Mouse (Mus musculus): ENCODE data around the gene Tspan10. TPM values are rescaled to one million over a fixed set of nuclear protein-coding genes. Genes with fewer than 3 reads are reported as not detected.
"Not testable (repeated sequence)": the region's sequence is repeated elsewhere in the genome, so short reads cannot be mapped to it uniquely, and the experiment has no call there.

Tspan10 gene
- polyA plus RNA-seq (2014; fragmentation: Nextera tagmentation; extraction: Ambion mirVana), result not detected in 2 replicates

- WGBS, result 82% methylated on average over 3 of the region's 3 CpGs
- Histone ChIP-seq H3K36me3 (replicated peaks; ENCODE audit: control insufficient read depth, insufficient read depth) (no peaks in the 10 kb centered on the region), H3K9me3 (ENCODE audit: control insufficient read depth, low read length) (no peaks in the 10 kb centered on the region), H3K4me1 (replicated peaks; ENCODE audit: control insufficient read depth, insufficient read depth, low read length) (no peaks in the 10 kb centered on the region), H3K9ac (no peak within 1 kb of the TSS), H3K4me2 (replicated peaks) (no peak within 1 kb of the TSS), H3K27me3 (ENCODE audit: control insufficient read depth, insufficient read depth, low read length) (no peaks in the 10 kb centered on the region), H3K4me3 (replicated peaks; ENCODE audit: low read length) (no peak within 1 kb of the TSS), H3K27ac (no peak within 1 kb of the TSS)
- ATAC-seq (ENCODE audit: low FRiP score), result no peak
- DNase-seq (ENCODE audit: low spot score), result no peak
Measured at GRCm38 (mm10) chr11:120442344-120442743, at the start of gene Tspan10. TSS of gene Tspan10 (plus strand) at chr11:120442644.

GRCm38 (mm10) chr11:120395661-120396060 is 46.8 kb upstream of the Tspan10 start:
- no peaks in the 10 kb centered on the region for H3K4me1 ChIP-seq (replicated peaks; ENCODE audit: control insufficient read depth, insufficient read depth, low read length)
- H3K9ac ChIP-seq, result no peak overlapping the region
- WGBS, result 88% methylated on average over 4 of the region's 4 CpGs
- H3K9me3 ChIP-seq (ENCODE audit: control insufficient read depth, low read length), result no peaks in the 10 kb centered on the region
- peaks cover 83% of the 10 kb centered on the region for H3K36me3 ChIP-seq (replicated peaks; ENCODE audit: control insufficient read depth, insufficient read depth)
- DNase-seq (ENCODE audit: low spot score) (no peak), ATAC-seq (ENCODE audit: low FRiP score) (no peak)
- H3K4me3 ChIP-seq (replicated peaks; ENCODE audit: low read length), result no peak overlapping the region
- no peak overlapping the region for H3K27ac ChIP-seq
- no peak overlapping the region for H3K4me2 ChIP-seq (replicated peaks)
- no peaks in the 10 kb centered on the region for H3K27me3 ChIP-seq (ENCODE audit: control insufficient read depth, insufficient read depth, low read length)

- no peak for ATAC-seq (ENCODE audit: low FRiP score)
- H3K27ac ChIP-seq, result no peak overlapping the region
- peaks cover 95% of the 10 kb centered on the region for H3K36me3 ChIP-seq (replicated peaks; ENCODE audit: control insufficient read depth, insufficient read depth)
- WGBS, result 77% methylated on average over 2 of the region's 2 CpGs
- no peak overlapping the region for H3K4me2 ChIP-seq (replicated peaks)
- H3K9ac ChIP-seq, result no peak overlapping the region
- H3K4me3 ChIP-seq (replicated peaks; ENCODE audit: low read length), result no peak overlapping the region
- H3K27me3 ChIP-seq (ENCODE audit: control insufficient read depth, insufficient read depth, low read length), result no peaks in the 10 kb centered on the region
- DNase-seq (ENCODE audit: low spot score), result no peak
- H3K4me1 ChIP-seq (replicated peaks; ENCODE audit: control insufficient read depth, insufficient read depth, low read length), result no peaks in the 10 kb centered on the region
- H3K9me3 ChIP-seq (ENCODE audit: control insufficient read depth, low read length), result no peaks in the 10 kb centered on the region
Measured at GRCm38 (mm10) chr11:120397602-120398001, 44.8 kb upstream of the Tspan10 start.

GRCm38 (mm10) chr11:120399319-120399718 is 43.1 kb upstream of the Tspan10 start:
- Histone ChIP-seq H3K9ac (no peak overlapping the region), H3K4me3 (replicated peaks; ENCODE audit: low read length) (no peak overlapping the region), H3K4me1 (replicated peaks; ENCODE audit: control insufficient read depth, insufficient read depth, low read length) (no peaks in the 10 kb centered on the region), H3K36me3 (replicated peaks; ENCODE audit: control insufficient read depth, insufficient read depth) (peaks cover 95% of the 10 kb centered on the region), H3K9me3 (ENCODE audit: control insufficient read depth, low read length) (no peaks in the 10 kb centered on the region), H3K27ac (no peak overlapping the region), H3K27me3 (ENCODE audit: control insufficient read depth, insufficient read depth, low read length) (no peaks in the 10 kb centered on the region), H3K4me2 (replicated peaks) (no peak overlapping the region)
- DNase-seq (ENCODE audit: low spot score) (no peak), ATAC-seq (ENCODE audit: low FRiP score) (no peak)
- 91% methylated on average over 2 of the region's 2 CpGs for WGBS

GRCm38 (mm10) chr11:120404814-120405213 is 37.6 kb upstream of the Tspan10 start:
- WGBS, result 98% methylated on average over 1 of the region's 1 CpGs
- Histone ChIP-seq H3K27ac (no peak overlapping the region), H3K9me3 (ENCODE audit: control insufficient read depth, low read length) (no peaks in the 10 kb centered on the region), H3K27me3 (ENCODE audit: control insufficient read depth, insufficient read depth, low read length) (no peaks in the 10 kb centered on the region), H3K4me1 (replicated peaks; ENCODE audit: control insufficient read depth, insufficient read depth, low read length) (no peaks in the 10 kb centered on the region), H3K4me2 (replicated peaks) (no peak overlapping the region), H3K9ac (no peak overlapping the region), H3K36me3 (replicated peaks; ENCODE audit: control insufficient read depth, insufficient read depth) (peaks cover 99% of the 10 kb centered on the region), H3K4me3 (replicated peaks; ENCODE audit: low read length) (no peak overlapping the region)
- no peak for DNase-seq (ENCODE audit: low spot score)
- no peak for ATAC-seq (ENCODE audit: low FRiP score)

GRCm38 (mm10) chr11:120405867-120406266 is 36.6 kb upstream of the Tspan10 start:
- WGBS, result 94% methylated on average over 3 of the region's 3 CpGs
- ATAC-seq (ENCODE audit: low FRiP score), result no peak
- no peak for DNase-seq (ENCODE audit: low spot score)
- Histone ChIP-seq H3K27me3 (ENCODE audit: control insufficient read depth, insufficient read depth, low read length) (no peaks in the 10 kb centered on the region), H3K9ac (no peak overlapping the region), H3K9me3 (ENCODE audit: control insufficient read depth, low read length) (no peaks in the 10 kb centered on the region), H3K27ac (no peak overlapping the region), H3K4me3 (replicated peaks; ENCODE audit: low read length) (no peak overlapping the region), H3K4me2 (replicated peaks) (no peak overlapping the region), H3K4me1 (replicated peaks; ENCODE audit: control insufficient read depth, insufficient read depth, low read length) (no peaks in the 10 kb centered on the region), H3K36me3 (replicated peaks; ENCODE audit: control insufficient read depth, insufficient read depth) (peaks cover 99% of the 10 kb centered on the region)

GRCm38 (mm10) chr11:120406445-120406844 is 36.0 kb upstream of the Tspan10 start:
- ATAC-seq (ENCODE audit: low FRiP score), result no peak
- Histone ChIP-seq H3K9me3 (ENCODE audit: control insufficient read depth, low read length) (no peaks in the 10 kb centered on the region), H3K27ac (no peak overlapping the region), H3K36me3 (replicated peaks; ENCODE audit: control insufficient read depth, insufficient read depth) (peaks cover 99% of the 10 kb centered on the region), H3K4me1 (replicated peaks; ENCODE audit: control insufficient read depth, insufficient read depth, low read length) (no peaks in the 10 kb centered on the region), H3K27me3 (ENCODE audit: control insufficient read depth, insufficient read depth, low read length) (no peaks in the 10 kb centered on the region), H3K4me3 (replicated peaks; ENCODE audit: low read length) (no peak overlapping the region), H3K4me2 (replicated peaks) (no peak overlapping the region), H3K9ac (no peak overlapping the region)
- 95% methylated on average over 1 of the region's 1 CpGs for WGBS
- DNase-seq (ENCODE audit: low spot score), result no peak

GRCm38 (mm10) chr11:120413621-120414020 is 28.8 kb upstream of the Tspan10 start:
- H3K27me3 ChIP-seq (ENCODE audit: control insufficient read depth, insufficient read depth, low read length); H3K4me3 ChIP-seq (replicated peaks; ENCODE audit: low read length); H3K27ac ChIP-seq; ATAC-seq (ENCODE audit: low FRiP score); H3K9me3 ChIP-seq (ENCODE audit: control insufficient read depth, low read length); H3K9ac ChIP-seq; DNase-seq (ENCODE audit: low spot score); H3K4me1 ChIP-seq (replicated peaks; ENCODE audit: control insufficient read depth, insufficient read depth, low read length); H3K4me2 ChIP-seq (replicated peaks): not testable (repeated sequence)
- WGBS, result 97% methylated on average over 7 of the region's 10 CpGs
- H3K36me3 ChIP-seq (replicated peaks; ENCODE audit: control insufficient read depth, insufficient read depth), result peaks cover 94% of the 10 kb centered on the region

- DNase-seq (ENCODE audit: low spot score), result no peak
- WGBS, result 92% methylated on average over 7 of the region's 7 CpGs
- Histone ChIP-seq H3K4me1 (replicated peaks; ENCODE audit: control insufficient read depth, insufficient read depth, low read length) (no peaks in the 10 kb centered on the region), H3K27ac (no peak overlapping the region), H3K27me3 (ENCODE audit: control insufficient read depth, insufficient read depth, low read length) (no peaks in the 10 kb centered on the region), H3K4me3 (replicated peaks; ENCODE audit: low read length) (no peak overlapping the region), H3K9me3 (ENCODE audit: control insufficient read depth, low read length) (no peaks in the 10 kb centered on the region), H3K36me3 (replicated peaks; ENCODE audit: control insufficient read depth, insufficient read depth) (peaks cover 94% of the 10 kb centered on the region), H3K9ac (no peak overlapping the region), H3K4me2 (replicated peaks) (no peak overlapping the region)
- no peak for ATAC-seq (ENCODE audit: low FRiP score)
Measured at GRCm38 (mm10) chr11:120417852-120418251, 24.6 kb upstream of the Tspan10 start.

GRCm38 (mm10) chr11:120418592-120418991 is 23.9 kb upstream of the Tspan10 start:
- Histone ChIP-seq H3K4me2 (replicated peaks) (no peak overlapping the region), H3K27ac (no peak overlapping the region), H3K4me3 (replicated peaks; ENCODE audit: low read length) (no peak overlapping the region), H3K9me3 (ENCODE audit: control insufficient read depth, low read length) (no peaks in the 10 kb centered on the region), H3K36me3 (replicated peaks; ENCODE audit: control insufficient read depth, insufficient read depth) (peaks cover 88% of the 10 kb centered on the region), H3K9ac (no peak overlapping the region), H3K27me3 (ENCODE audit: control insufficient read depth, insufficient read depth, low read length) (no peaks in the 10 kb centered on the region), H3K4me1 (replicated peaks; ENCODE audit: control insufficient read depth, insufficient read depth, low read length) (no peaks in the 10 kb centered on the region)
- ATAC-seq (ENCODE audit: low FRiP score) (no peak), DNase-seq (ENCODE audit: low spot score) (no peak)
- 92% methylated on average over 1 of the region's 1 CpGs for WGBS

All from hindbrain, embryonic 14.5 days (tissue).